Mouse (Mus musculus) retina, postnatal 7 days (tissue): ENCODE measurements around the gene Katna1.

Source experiments
- DNase-seq: peaks from one replicate; pipeline ENCODE4 v3.0.0-alpha.2; 2012; ENCODE audit warnings: low read depth, low spot score

The Katna1 gene

GRCm38 (mm10) chr10:7779751-7780237, 54.0 kb downstream of the Katna1 start:
- DNase-seq = no peak

- peak; percentile 75 for DNase-seq
Observed at GRCm38 (mm10) chr10:7780238-7781176, 54.7 kb downstream of the Katna1 start.

GRCm38 (mm10) chr10:7781214-7781613, 55.4 kb downstream of the Katna1 start:
- no peak for DNase-seq

- no peak for DNase-seq
Observed at GRCm38 (mm10) chr10:7787319-7787718, 61.5 kb downstream of the Katna1 start.

GRCm38 (mm10) chr10:7792254-7792750, 66.5 kb downstream of the Katna1 start:
- no peak for DNase-seq

GRCm38 (mm10) chr10:7792751-7793385, 67.1 kb downstream of the Katna1 start, which contains the start of the genes Ginm1 and Ppil4:
Gene Ginm1, minus strand, starts transcription at chr10:7792824.
Gene Ppil4, plus strand, starts transcription at chr10:7792891.
- peak; percentile 91 for DNase-seq

GRCm38 (mm10) chr10:7801258-7801657, 75.5 kb downstream of the Katna1 start:
- DNase-seq = no peak

GRCm38 (mm10) chr10:7802519-7803140, 76.8 kb downstream of the Katna1 start:
- DNase-seq = no peak

- DNase-seq = peak; percentile 44
Observed at GRCm38 (mm10) chr10:7809937-7810336, 84.1 kb downstream of the Katna1 start.
